Mouse (Mus musculus): ENCODE measurements around the gene Teddm1a. TPM values are rescaled to one million over a fixed set of nuclear protein-coding genes. Genes with fewer than 3 reads are reported as not detected.

Teddm1a gene
- polyA plus RNA-seq, 1 experiment from 2014 or later = not detected

DNA sequence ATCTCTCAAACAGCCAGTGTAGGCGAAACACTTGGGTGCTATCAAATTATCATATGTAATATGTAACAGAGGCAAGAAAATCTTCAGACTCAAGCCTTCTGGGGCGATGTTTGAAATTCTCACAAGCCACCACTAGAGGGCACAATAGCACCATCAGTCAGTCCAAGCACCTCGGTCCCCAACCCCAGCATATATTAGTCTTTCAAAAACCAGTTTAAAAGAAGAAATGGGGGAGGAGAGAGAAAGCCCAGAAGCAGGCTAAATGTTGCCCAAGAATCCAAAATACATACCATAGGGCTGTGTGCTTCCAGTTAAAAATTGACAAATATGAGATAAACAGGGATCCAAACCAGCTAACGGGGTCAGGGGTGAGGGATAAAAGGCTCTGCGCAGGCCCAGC lies 3.4 kb downstream of the Teddm1a start:
- H3K4me3 ChIP-seq (ENCODE audit: low read depth, low read length) = no peak overlapping the region
- H3K4me2 ChIP-seq (replicated peaks; ENCODE audit: low read depth, low read length) = no peak overlapping the region
- H3K27ac ChIP-seq (ENCODE audit: low read length) = 0 out of 2 replicates have a peak overlapping the region, but pooled peaks have one; percentile 33
- no peak for ATAC-seq
- DNase-seq (ENCODE audit: low spot score) = peak; percentile 95
- no peaks in the 10 kb centered on the region for H3K9me3 ChIP-seq (ENCODE audit: low read length)
- no peaks in the 10 kb centered on the region for H3K4me1 ChIP-seq (ENCODE audit: insufficient read depth, low read depth, low read length)
- TF ChIP-seq CTCF (IDR thresholded peaks at IDR 0.05) (peak; percentile 91), EP300 (IDR thresholded peaks at IDR 0.05) (peak; percentile 61)
- H3K36me3 ChIP-seq (ENCODE audit: insufficient read depth, low read length) = no peaks in the 10 kb centered on the region
- WGBS = 31% methylated on average over 5 of the region's 5 CpGs
- H3K9ac ChIP-seq (replicated peaks; ENCODE audit: low read depth) = no peak overlapping the region
- H3K27me3 ChIP-seq (replicated peaks; ENCODE audit: insufficient read depth, low read length) = no peaks in the 10 kb centered on the region

DNA sequence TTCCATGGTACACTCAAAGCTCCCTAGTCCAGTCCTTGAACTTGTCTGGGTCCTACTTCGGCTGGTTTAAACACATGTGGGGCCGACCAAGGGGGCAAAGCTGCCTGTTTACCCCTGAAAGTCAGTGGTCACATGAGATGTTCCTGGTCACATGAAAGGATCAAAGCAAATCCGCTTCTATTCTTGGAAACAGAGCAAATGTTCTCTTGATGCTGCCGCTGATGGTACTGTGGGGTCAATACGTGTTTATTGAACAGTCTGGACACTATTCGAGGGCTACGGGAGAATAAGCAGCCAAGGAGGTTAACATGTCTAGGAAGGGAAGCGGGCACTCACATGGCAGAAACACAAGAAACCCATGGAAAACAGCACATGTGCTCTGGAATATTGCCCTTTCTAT lies 5.7 kb downstream of the Teddm1a start:
- Histone ChIP-seq H3K36me3 (ENCODE audit: insufficient read depth, low read length) (no peaks in the 10 kb centered on the region), H3K4me3 (ENCODE audit: low read depth, low read length) (no peak overlapping the region), H3K4me1 (ENCODE audit: insufficient read depth, low read depth, low read length) (no peaks in the 10 kb centered on the region), H3K4me2 (replicated peaks; ENCODE audit: low read depth, low read length) (no peak overlapping the region), H3K27ac (ENCODE audit: low read length) (no peak overlapping the region), H3K27me3 (replicated peaks; ENCODE audit: insufficient read depth, low read length) (no peaks in the 10 kb centered on the region), H3K9me3 (ENCODE audit: low read length) (no peaks in the 10 kb centered on the region), H3K9ac (replicated peaks; ENCODE audit: low read depth) (no peak overlapping the region)
- TF ChIP-seq EP300 (IDR thresholded peaks at IDR 0.05) (no peak), CTCF (IDR thresholded peaks at IDR 0.05) (no peak)
- WGBS = 80% methylated on average over 8 of the region's 8 CpGs
- DNase-seq (ENCODE audit: low spot score) (no peak), ATAC-seq (no peak)

DNA sequence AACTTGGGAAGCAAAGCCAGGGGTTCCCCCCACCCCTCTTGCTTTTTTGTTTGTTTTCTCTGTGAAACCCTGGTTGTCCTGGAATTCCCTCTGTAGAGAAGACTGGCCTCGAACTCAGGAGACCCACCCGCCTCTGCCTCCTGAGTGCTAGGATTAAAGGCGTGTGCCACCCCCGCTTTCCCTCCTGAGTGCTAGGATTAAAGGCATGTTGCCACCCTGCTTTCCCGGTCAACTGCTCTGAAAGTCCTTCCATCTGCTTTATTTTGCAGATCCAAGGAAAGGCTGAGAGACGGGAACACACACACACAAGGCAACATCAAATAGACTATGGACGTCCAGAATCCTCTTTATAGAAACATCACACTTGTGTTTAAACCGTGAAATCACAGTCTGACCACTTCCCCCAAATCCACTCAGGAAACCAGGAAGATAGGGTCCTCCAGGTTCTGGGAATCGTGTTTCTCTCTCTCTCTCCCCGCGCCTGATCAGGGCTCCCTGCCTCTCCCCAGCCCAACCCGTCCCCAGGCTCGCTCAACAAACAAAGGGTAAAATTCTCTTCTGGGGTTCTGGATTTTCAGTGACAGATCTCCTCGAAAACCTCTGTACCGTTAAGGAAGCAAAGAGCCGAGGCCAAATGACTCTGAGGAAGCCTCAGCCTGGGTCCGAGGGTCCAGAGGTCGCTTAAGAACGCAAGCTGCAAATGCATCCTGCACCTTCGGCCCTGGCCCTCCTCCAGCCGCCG lies 7.6 kb downstream of the Teddm1a start:
- peak; percentile 21 for DNase-seq (ENCODE audit: low spot score)
- WGBS = 18% methylated on average over 22 of the region's 22 CpGs

DNA sequence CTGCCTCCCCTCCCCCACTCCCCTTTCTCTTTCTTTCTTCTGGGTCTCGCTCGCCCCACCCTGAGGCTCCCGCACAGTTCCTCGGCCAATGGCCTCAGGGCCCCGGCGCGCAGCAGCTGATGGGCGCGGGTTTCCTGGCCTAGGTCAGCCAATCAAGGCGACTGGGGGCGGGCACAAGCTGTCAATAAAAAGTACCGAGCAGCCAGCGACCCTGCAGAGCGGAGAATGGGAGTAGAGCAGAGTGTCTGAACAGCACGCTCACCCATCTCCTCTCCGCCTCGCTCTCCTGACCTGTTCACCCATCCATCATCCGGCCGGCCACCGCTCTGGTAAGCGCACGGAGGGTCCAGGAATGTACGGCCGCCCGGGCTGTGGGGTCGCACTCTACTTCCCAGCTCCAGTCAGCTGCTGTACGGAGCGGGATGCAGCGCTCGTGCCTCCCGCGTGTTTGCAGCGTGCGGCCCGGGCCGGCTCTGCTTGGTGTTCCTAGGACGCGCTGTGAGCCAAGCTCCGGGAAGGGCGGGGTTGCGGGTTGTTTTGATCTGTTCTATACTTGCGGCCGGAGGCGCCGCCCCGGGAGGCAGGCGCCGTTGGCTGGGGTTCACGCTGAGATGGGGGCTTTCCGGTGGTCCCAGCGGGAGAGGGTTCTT lies 8.3 kb downstream of the Teddm1a start, which contains the start of the genes Glul and Teddm2:
Gene Glul, plus strand, starts transcription at position 214 of the 650 bp plus-strand sequence.
Gene Teddm2, minus strand, starts transcription at position 498 of the 650 bp plus-strand sequence.
- 1% methylated on average over 48 of the region's 51 CpGs for WGBS

More for the DNA sequence above, 7.6 kb downstream of the Teddm1a start:
- Histone ChIP-seq H3K4me3 (ENCODE audit: low read depth, low read length) (peak overlapping the region; percentile 99), H3K36me3 (ENCODE audit: insufficient read depth, low read length) (peaks cover 11% of the 10 kb centered on the region), H3K27ac (ENCODE audit: low read length) (peak overlapping the region; percentile 97), H3K4me1 (ENCODE audit: insufficient read depth, low read depth, low read length) (peaks cover 6% of the 10 kb centered on the region; the same call in 1 of the 2 replicates), H3K27me3 (replicated peaks; ENCODE audit: insufficient read depth, low read length) (no peaks in the 10 kb centered on the region), H3K9ac (replicated peaks; ENCODE audit: low read depth) (peak overlapping the region; percentile 41), H3K9me3 (ENCODE audit: low read length) (no peaks in the 10 kb centered on the region), H3K4me2 (replicated peaks; ENCODE audit: low read depth, low read length) (peak overlapping the region; percentile 72)
- ATAC-seq = peak; percentile 9
- TF ChIP-seq CTCF (IDR thresholded peaks at IDR 0.05) = no peak
- no peak for TF ChIP-seq EP300 (IDR thresholded peaks at IDR 0.05)

DNA sequence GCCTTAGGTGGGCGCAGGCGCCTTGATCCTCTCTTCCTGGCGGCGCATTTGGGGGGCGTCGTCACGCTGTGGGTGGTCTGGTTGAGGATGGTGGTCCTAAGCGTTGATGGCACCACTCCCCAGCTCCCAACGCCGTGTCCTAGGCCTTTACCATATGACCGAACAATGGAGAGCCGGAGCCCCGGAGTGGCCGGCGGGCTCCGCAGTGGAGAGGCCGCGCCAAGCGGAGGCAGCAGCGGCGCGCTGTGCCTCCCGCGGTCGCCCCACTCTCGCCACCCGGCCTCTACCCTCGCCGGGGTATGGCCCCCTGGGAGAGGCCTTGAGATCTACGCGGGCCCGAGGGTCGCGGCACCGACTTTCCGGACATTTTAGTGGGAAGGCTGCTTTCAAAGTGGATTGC lies 8.8 kb downstream of the Teddm1a start:
- H3K9me3 ChIP-seq (ENCODE audit: low read length) = no peaks in the 10 kb centered on the region
- H3K9ac ChIP-seq (replicated peaks; ENCODE audit: low read depth) = peak overlapping the region; percentile 97
- ATAC-seq (peak; percentile 8), DNase-seq (ENCODE audit: low spot score) (no peak)
- TF ChIP-seq CTCF (IDR thresholded peaks at IDR 0.05) = no peak
- TF ChIP-seq EP300 (IDR thresholded peaks at IDR 0.05) = no peak
- H3K4me1 ChIP-seq (ENCODE audit: insufficient read depth, low read depth, low read length) = peaks cover 6% of the 10 kb centered on the region; the same call in 1 of the 2 replicates
- peaks cover 23% of the 10 kb centered on the region for H3K36me3 ChIP-seq (ENCODE audit: insufficient read depth, low read length)
- peak overlapping the region; percentile 97 for H3K27ac ChIP-seq (ENCODE audit: low read length)
- peak overlapping the region; percentile 99 for H3K4me3 ChIP-seq (ENCODE audit: low read depth, low read length)
- no peaks in the 10 kb centered on the region for H3K27me3 ChIP-seq (replicated peaks; ENCODE audit: insufficient read depth, low read length)
- WGBS = under 1% methylated on average over 25 of the region's 36 CpGs
- H3K4me2 ChIP-seq (replicated peaks; ENCODE audit: low read depth, low read length) = peak overlapping the region; percentile 72

More for the DNA sequence above, 8.3 kb downstream of the Teddm1a start, which contains the start of the genes Glul and Teddm2:
- Histone ChIP-seq H3K9ac (replicated peaks; ENCODE audit: low read depth) (peak within 1 kb of the TSS; percentile 97), H3K4me2 (replicated peaks; ENCODE audit: low read depth, low read length) (peak within 1 kb of the TSS; percentile 72), H3K27me3 (replicated peaks; ENCODE audit: insufficient read depth, low read length) (no peaks in the 10 kb centered on the region), H3K4me3 (ENCODE audit: low read depth, low read length) (peak within 1 kb of the TSS; percentile 99), H3K36me3 (ENCODE audit: insufficient read depth, low read length) (peaks cover 18% of the 10 kb centered on the region), H3K27ac (ENCODE audit: low read length) (peak within 1 kb of the TSS; percentile 97), H3K4me1 (ENCODE audit: insufficient read depth, low read depth, low read length) (peaks cover 6% of the 10 kb centered on the region; the same call in 1 of the 2 replicates), H3K9me3 (ENCODE audit: low read length) (no peaks in the 10 kb centered on the region)
- ATAC-seq (peak; percentile 95), DNase-seq (ENCODE audit: low spot score) (peak; percentile 99)
- TF ChIP-seq EP300 (IDR thresholded peaks at IDR 0.05) = peak; percentile 27
- TF ChIP-seq CTCF (IDR thresholded peaks at IDR 0.05) = no peak; the same call in 1 of the 2 replicates

Data from lung, postnatal 0 days (tissue).